Mouse (Mus musculus) heart, embryonic 15.5 days (tissue): Measurements from ENCODE around the gene Pdzrn4. TPM values are rescaled to one million over a fixed set of nuclear protein-coding genes. Genes with fewer than 3 reads are reported as not detected.
A peak's percentile ranks its signal among the peaks of the same experiment; 100 is the strongest.
"Not testable (repeated sequence)": the region's sequence is repeated elsewhere in the genome, so short reads cannot be mapped to it uniquely, and the experiment has no call there.

Experiments used
- ATAC-seq: fragments of 200-750 bp; cut with Nextera tagmentation; replicated peaks from 2 replicates; pipeline ENCODE4 v1.8.0; 2017; ENCODE audit warnings: low read depth, moderate TSS enrichment; ENCODE audit not compliant: insufficient number of reproducible peaks, insufficient read depth, low FRiP score
- H3K27ac ChIP-seq: fragments of 300-500 bp; sonication (generic); 2 replicates; pipeline ENCODE4 v1.5.1; 2015; ENCODE audit warnings: mild to moderate bottlenecking, inconsistent platforms
- H3K27me3 ChIP-seq: fragments of 300-500 bp; sonication (generic); 2 replicates; pipeline ENCODE4 v1.6.1; 2015; ENCODE audit warnings: inconsistent platforms
- H3K36me3 ChIP-seq: fragments of 300-500 bp; sonication (generic); 2 replicates; pipeline ENCODE4 v1.6.1; 2015; ENCODE audit warnings: mild to moderate bottlenecking, inconsistent platforms
- H3K4me1 ChIP-seq: fragments of 300-500 bp; sonication (generic); replicated peaks from 2 replicates; pipeline ENCODE4 v1.6.1; 2015; ENCODE audit warnings: inconsistent platforms
- H3K4me2 ChIP-seq: fragments of 300-500 bp; sonication (generic); 2 replicates; pipeline ENCODE4 v1.6.1; 2015; ENCODE audit warnings: inconsistent platforms, mild to moderate bottlenecking, moderate library complexity
- H3K4me3 ChIP-seq: fragments of 300-500 bp; sonication (generic); 2 replicates; pipeline ENCODE4 v1.5.1; 2015; ENCODE audit warnings: mild to moderate bottlenecking, inconsistent platforms
- H3K9ac ChIP-seq: fragments of 300-500 bp; sonication (generic); 2 replicates; pipeline ENCODE4 v1.6.1; 2015; ENCODE audit warnings: mild to moderate bottlenecking, inconsistent platforms
- H3K9me3 ChIP-seq: fragments of 300-500 bp; sonication (generic); replicated peaks from 2 replicates; pipeline ENCODE4 v1.6.1; 2016; ENCODE audit warnings: inconsistent platforms
- WGBS: fragments of 180-500 bp; shearing (Covaris S2); methylation state at CpG from one replicate; pipeline ENCODE4 v1.1.7; 2015; ENCODE audit warnings: mixed read lengths; 5-methylcytosine and 5-hydroxymethylcytosine counted together
- polyA plus RNA-seq: library from polyadenylated mRNA; unstranded; fragments of >200 nt; fragmentation: Nextera tagmentation; extraction: Ambion mirVana; gene quantifications from 2 replicates; pipeline ENCODE4 v1.2.1, GENCODE M21; 2015

The Pdzrn4 gene
- 1.0 and 1.2 TPM in 2 replicates for polyA plus RNA-seq

GRCm38 (mm10) chr15:92396770-92397608 is at the start of gene Pdzrn4:
Pdzrn4 (plus strand) TSS chr15:92396881.
- peak within 1 kb of the TSS; percentile 55 for H3K4me3 ChIP-seq
- peaks cover 32% of the 10 kb centered on the region for H3K27me3 ChIP-seq
- no peaks in the 10 kb centered on the region for H3K9me3 ChIP-seq
- WGBS, result 2% methylated on average over 65 of the region's 65 CpGs
- H3K36me3 ChIP-seq, result no peaks in the 10 kb centered on the region
- no peak within 1 kb of the TSS for H3K27ac ChIP-seq
- H3K4me2 ChIP-seq, result peak within 1 kb of the TSS; percentile 87
- peak within 1 kb of the TSS; percentile 35 for H3K9ac ChIP-seq
- peak; percentile 62; the same call in 1 of the 2 replicates for ATAC-seq
- 0 out of 2 replicates have a peak, but pooled peaks cover 7% of the 10 kb centered on the region for H3K4me1 ChIP-seq

- Histone ChIP-seq H3K9me3 (no peaks in the 10 kb centered on the region), H3K27ac (no peak overlapping the region), H3K4me3 (no peak overlapping the region), H3K4me2 (no peak overlapping the region), H3K27me3 (no peaks in the 10 kb centered on the region), H3K9ac (no peak overlapping the region), H3K4me1 (no peaks in the 10 kb centered on the region), H3K36me3 (no peaks in the 10 kb centered on the region)
- 52% methylated on average over 4 of the region's 4 CpGs for WGBS
- ATAC-seq, result no peak
Measured at GRCm38 (mm10) chr15:92347426-92347825, 49.3 kb upstream of the Pdzrn4 start.

GRCm38 (mm10) chr15:92347902-92348301 is 48.8 kb upstream of the Pdzrn4 start:
- Histone ChIP-seq H3K27me3 (no peaks in the 10 kb centered on the region), H3K27ac (no peak overlapping the region), H3K36me3 (no peaks in the 10 kb centered on the region), H3K4me1 (no peaks in the 10 kb centered on the region), H3K4me2 (no peak overlapping the region), H3K9ac (no peak overlapping the region), H3K4me3 (no peak overlapping the region), H3K9me3 (no peaks in the 10 kb centered on the region)
- ATAC-seq, result no peak
- WGBS, result 50% methylated on average over 3 of the region's 3 CpGs

GRCm38 (mm10) chr15:92348453-92348852 is 48.2 kb upstream of the Pdzrn4 start:
- H3K9ac ChIP-seq, H3K9me3 ChIP-seq, H3K4me2 ChIP-seq, H3K27me3 ChIP-seq, H3K4me1 ChIP-seq, H3K27ac ChIP-seq, H3K4me3 ChIP-seq, ATAC-seq, H3K36me3 ChIP-seq: not testable (repeated sequence)

GRCm38 (mm10) chr15:92364153-92364552 is 32.5 kb upstream of the Pdzrn4 start:
- Histone ChIP-seq H3K4me1 (peaks cover 4% of the 10 kb centered on the region), H3K27ac (peak overlapping the region; percentile 74), H3K4me2 (peak overlapping the region; percentile 40), H3K9me3 (no peaks in the 10 kb centered on the region), H3K4me3 (no peak overlapping the region), H3K9ac (no peak overlapping the region), H3K27me3 (no peaks in the 10 kb centered on the region), H3K36me3 (no peaks in the 10 kb centered on the region)
- WGBS, result 21% methylated on average over 6 of the region's 6 CpGs
- peak; percentile 67 for ATAC-seq

- no peak overlapping the region for H3K4me3 ChIP-seq
- no peaks in the 10 kb centered on the region for H3K27me3 ChIP-seq
- no peaks in the 10 kb centered on the region for H3K36me3 ChIP-seq
- peak overlapping the region; percentile 74 for H3K27ac ChIP-seq
- ATAC-seq, result peak; percentile 60; the same call in 1 of the 2 replicates
- peak overlapping the region; percentile 40 for H3K4me2 ChIP-seq
- peaks cover 4% of the 10 kb centered on the region for H3K4me1 ChIP-seq
- no peak overlapping the region for H3K9ac ChIP-seq
- H3K9me3 ChIP-seq, result no peaks in the 10 kb centered on the region
Measured at GRCm38 (mm10) chr15:92364592-92364991, 32.1 kb upstream of the Pdzrn4 start.

- Histone ChIP-seq H3K36me3 (no peaks in the 10 kb centered on the region), H3K9ac (no peak overlapping the region), H3K4me1 (0 out of 2 replicates have a peak, but pooled peaks cover 7% of the 10 kb centered on the region), H3K9me3 (no peaks in the 10 kb centered on the region), H3K4me2 (no peak overlapping the region), H3K4me3 (no peak overlapping the region), H3K27me3 (peaks cover 32% of the 10 kb centered on the region), H3K27ac (no peak overlapping the region)
- no peak for ATAC-seq
- 82% methylated on average over 5 of the region's 5 CpGs for WGBS
Measured at GRCm38 (mm10) chr15:92394811-92395210, 1.9 kb upstream of the Pdzrn4 start.

GRCm38 (mm10) chr15:92398747-92399146 is 2.1 kb downstream of the Pdzrn4 start:
- H3K4me2 ChIP-seq, result no peak overlapping the region
- no peak overlapping the region for H3K9ac ChIP-seq
- H3K27ac ChIP-seq, result no peak overlapping the region
- peaks cover 32% of the 10 kb centered on the region for H3K27me3 ChIP-seq
- ATAC-seq, result no peak
- H3K36me3 ChIP-seq, result no peaks in the 10 kb centered on the region
- no peak overlapping the region for H3K4me3 ChIP-seq
- H3K9me3 ChIP-seq, result no peaks in the 10 kb centered on the region
- 0 out of 2 replicates have a peak, but pooled peaks cover 7% of the 10 kb centered on the region for H3K4me1 ChIP-seq
- WGBS, result 26% methylated on average over 2 of the region's 2 CpGs

GRCm38 (mm10) chr15:92399278-92399677 is 2.6 kb downstream of the Pdzrn4 start:
- 60% methylated on average over 5 of the region's 5 CpGs for WGBS
- Histone ChIP-seq H3K9me3 (no peaks in the 10 kb centered on the region), H3K4me3 (no peak overlapping the region), H3K36me3 (no peaks in the 10 kb centered on the region), H3K27me3 (peaks cover 32% of the 10 kb centered on the region), H3K27ac (no peak overlapping the region), H3K9ac (no peak overlapping the region), H3K4me1 (0 out of 2 replicates have a peak, but pooled peaks cover 7% of the 10 kb centered on the region), H3K4me2 (no peak overlapping the region)
- ATAC-seq, result no peak

- no peak overlapping the region for H3K4me2 ChIP-seq
- no peak overlapping the region for H3K9ac ChIP-seq
- ATAC-seq, result no peak
- H3K27ac ChIP-seq, result no peak overlapping the region
- H3K4me3 ChIP-seq, result no peak overlapping the region
- H3K36me3 ChIP-seq, result no peaks in the 10 kb centered on the region
- WGBS, result 62% methylated on average over 6 of the region's 6 CpGs
- H3K9me3 ChIP-seq, result no peaks in the 10 kb centered on the region
- peaks cover 24% of the 10 kb centered on the region for H3K27me3 ChIP-seq
- H3K4me1 ChIP-seq, result 0 out of 2 replicates have a peak, but pooled peaks cover 7% of the 10 kb centered on the region
Measured at GRCm38 (mm10) chr15:92401554-92401953, 4.9 kb downstream of the Pdzrn4 start.

- no peaks in the 10 kb centered on the region for H3K27me3 ChIP-seq
- no peak for ATAC-seq
Measured at GRCm38 (mm10) chr15:92415323-92415722, 18.6 kb downstream of the Pdzrn4 start.

GRCm38 (mm10) chr15:92416141-92416540 is 19.5 kb downstream of the Pdzrn4 start:
- no peak for ATAC-seq
- Histone ChIP-seq H3K36me3 (no peaks in the 10 kb centered on the region), H3K9me3 (no peaks in the 10 kb centered on the region), H3K9ac (no peak overlapping the region), H3K4me1 (no peaks in the 10 kb centered on the region), H3K27ac (no peak overlapping the region), H3K27me3 (no peaks in the 10 kb centered on the region), H3K4me2 (no peak overlapping the region), H3K4me3 (no peak overlapping the region)
- 92% methylated on average over 6 of the region's 6 CpGs for WGBS

More at GRCm38 (mm10) chr15:92415323-92415722, 18.6 kb downstream of the Pdzrn4 start:
- no peaks in the 10 kb centered on the region for H3K4me1 ChIP-seq
- H3K36me3 ChIP-seq, result no peaks in the 10 kb centered on the region
- WGBS, result 28% methylated on average over 4 of the region's 4 CpGs
- no peaks in the 10 kb centered on the region for H3K9me3 ChIP-seq
- no peak overlapping the region for H3K4me3 ChIP-seq
- no peak overlapping the region for H3K4me2 ChIP-seq
- no peak overlapping the region for H3K27ac ChIP-seq
- no peak overlapping the region for H3K9ac ChIP-seq
